In the genomic region with DNA sequence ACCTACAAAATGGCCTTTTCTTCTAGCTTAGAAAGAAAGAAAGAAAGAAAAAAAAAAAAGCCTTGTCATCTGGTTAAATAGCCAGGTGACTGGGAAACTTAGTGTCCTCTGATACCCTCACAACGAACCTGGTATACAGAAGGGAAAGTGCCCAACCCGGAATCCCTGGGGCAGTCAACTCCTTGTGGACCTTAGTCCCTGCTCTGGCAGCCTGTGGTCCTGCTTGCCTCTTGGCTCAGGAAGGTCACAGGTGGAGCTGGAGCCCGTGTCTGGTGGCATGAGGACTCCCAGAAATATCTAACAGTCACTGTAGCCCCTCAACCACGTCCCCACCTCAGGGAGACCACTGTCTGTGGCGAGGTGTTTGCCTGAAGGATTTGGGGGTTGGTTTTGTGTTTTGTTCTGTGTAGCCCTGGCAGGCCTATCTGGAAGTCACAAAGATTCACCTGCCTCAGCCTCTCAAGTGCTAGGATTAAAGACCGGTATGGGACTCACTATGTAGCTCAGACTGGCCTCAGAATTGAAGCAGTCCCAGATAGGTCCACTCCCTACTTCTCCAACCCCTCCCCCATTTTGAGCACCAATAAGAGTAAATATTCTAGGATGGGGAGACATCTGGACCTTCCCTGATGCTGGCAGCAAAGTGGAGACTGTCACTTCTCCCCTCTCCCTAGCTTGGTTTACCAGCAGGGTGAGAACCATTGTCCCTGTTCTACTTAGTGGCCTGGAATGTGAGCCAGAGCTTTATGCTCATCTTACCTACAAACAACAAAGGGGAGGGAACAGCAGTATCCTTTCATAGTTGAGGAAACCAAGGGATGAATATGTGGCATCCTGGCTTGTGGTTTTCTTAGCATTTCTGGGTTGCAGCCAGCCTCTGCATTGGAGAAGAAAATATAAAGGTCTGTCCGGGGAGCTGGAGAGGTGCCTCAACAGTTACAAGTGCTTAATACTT, we compare ENCODE assay signal across 10 mouse cellular contexts. TPM values are rescaled to one million over a fixed set of nuclear protein-coding genes. Genes with fewer than 3 reads are reported as not detected.
DNase-seq lines count a peak whose midpoint lies in the region; ATAC-seq lines count a peak whose summit lies in the region.
"Had no signal": no experiment of that assay in that cellular context is flagged by ENCODE, and none has a peak within 500 bp of the region (broad histone marks: within the 10 kb centered on the region; RNA-seq: fewer than 3 reads in every experiment).

No protein-coding gene starts in this region.

- H3K9me3 ChIP-seq in heart, embryonic 14.5 days (ENCODE audit: control insufficient read depth, low read length), result no peaks in the 10 kb centered on the region
- no peaks in the 10 kb centered on the region for H3K9me3 ChIP-seq in limb, embryonic 12.5 days
- H3K9me3 ChIP-seq: G1E; hindbrain, embryonic 12.5 days had no signal

- no peaks in the 10 kb centered on the region for H3K27me3 ChIP-seq in heart, embryonic 14.5 days (ENCODE audit: control insufficient read depth, insufficient read depth, low read length)
- H3K27me3 ChIP-seq in limb, embryonic 12.5 days, result peaks cover 20% of the 10 kb centered on the region

- H3K9ac ChIP-seq in heart, embryonic 14.5 days (ENCODE audit: low read length), result peak overlapping the region; percentile 68
- H3K9ac ChIP-seq in limb, embryonic 12.5 days (replicated peaks), result no peak overlapping the region

- ATAC-seq in heart, embryonic 14.5 days (ENCODE audit: insufficient number of reproducible peaks, insufficient read depth, low FRiP score, low read depth), result no peak
- no peak for ATAC-seq in limb, embryonic 12.5 days (ENCODE audit: insufficient number of reproducible peaks, insufficient read depth, low FRiP score, low TSS enrichment, low read depth)

- DNase-seq in kidney, adult 18-20 months, result peak; percentile 67
- no peak for DNase-seq in kidney, postnatal 10 days
- no peak for DNase-seq in thymus, postnatal 10 days (ENCODE audit: low spot score in 2 of 2)
- no peak for DNase-seq in left cerebral cortex, adult 8-10 months (ENCODE audit: low spot score in 2 of 2)
- DNase-seq in testis, postnatal 10 days (ENCODE audit: low spot score), result no peak

- no peak overlapping the region for H3K4me3 ChIP-seq in brown adipose tissue, adult 24 weeks (ENCODE audit: insufficient read depth, low read depth, low read length)
- peak overlapping the region in 1 of 2 experiments; percentile 36; a peak in 1 of 4 replicates for H3K4me3 ChIP-seq in heart, embryonic 14.5 days (ENCODE audit: control insufficient read depth in 1 of 2, insufficient read depth in 1 of 2, low read depth in 1 of 2, low read length in 2 of 2)
- H3K4me3 ChIP-seq in limb, embryonic 12.5 days (replicated peaks), result no peak overlapping the region

- H3K36me3 ChIP-seq in heart, embryonic 14.5 days (ENCODE audit: control insufficient read depth, insufficient read depth, low read length), result no peaks in the 10 kb centered on the region
- H3K36me3 ChIP-seq in limb, embryonic 12.5 days, result no peaks in the 10 kb centered on the region
- H3K36me3 ChIP-seq: G1E; hindbrain, embryonic 12.5 days had no signal

- peak overlapping the region; percentile 73 for H3K4me2 ChIP-seq in heart, embryonic 14.5 days (ENCODE audit: low read length)
- H3K4me2 ChIP-seq in limb, embryonic 12.5 days, result peak overlapping the region; percentile 61

- WGBS in heart, embryonic 14.5 days, result 58% methylated on average over 7 of the region's 7 CpGs
- 60% methylated on average over 7 of the region's 7 CpGs for WGBS in limb, embryonic 12.5 days

- peaks cover 10% of the 10 kb centered on the region for H3K4me1 ChIP-seq in brown adipose tissue, adult 24 weeks (ENCODE audit: control insufficient read depth, insufficient read depth, insufficient read length, low read length)
- H3K4me1 ChIP-seq in heart, embryonic 14.5 days (ENCODE audit: control insufficient read depth in 2 of 2, insufficient read depth in 2 of 2, low read length in 2 of 2), result peaks cover 29 to 47% of the 10 kb centered on the region in 2 experiments
- peaks cover 19% of the 10 kb centered on the region for H3K4me1 ChIP-seq in limb, embryonic 12.5 days (replicated peaks)

- H3K27ac ChIP-seq in brown adipose tissue, adult 24 weeks (replicated peaks; ENCODE audit: low read depth, low read length), result peak overlapping the region; percentile 96
- peak overlapping the region in 1 of 2 experiments; percentile 62; a peak in 1 of 4 replicates for H3K27ac ChIP-seq in heart, embryonic 14.5 days (replicated peaks in 1 of 2; ENCODE audit: control insufficient read depth in 1 of 2, insufficient read depth in 1 of 2, low read depth in 2 of 2, low read length in 2 of 2)
- no peak overlapping the region for H3K27ac ChIP-seq in limb, embryonic 12.5 days
- H3K27ac ChIP-seq: hindbrain, embryonic 12.5 days had no signal

RNA-seq across cellular contexts. Expression of gene Tob2, which starts 21.4 kb away (rescaled TPM):
- polyA plus RNA-seq in brown adipose tissue, adult 24 weeks (2012; ENCODE audit: insufficient read depth, insufficient read length, missing spikeins), result 79.0 and 87.4 TPM in 2 replicates
- polyA plus RNA-seq in heart, embryonic 14.5 days (2014; fragmentation: Nextera tagmentation; extraction: Ambion mirVana), result 10.3 and 12.4 TPM in 2 replicates
- polyA plus RNA-seq in limb, embryonic 12.5 days (2016; fragmentation: Nextera tagmentation; extraction: Ambion mirVana), result 22.6 and 25.0 TPM in 2 replicates
- total RNA-seq in left cerebral cortex, adult 8-10 months (2022), result 10 to 100 TPM; 26.6 to 40.2 (median 33.5) TPM

RNA-seq across cellular contexts. Expression of gene Phf5a, which starts 34.5 kb away (rescaled TPM):
- polyA plus RNA-seq in brown adipose tissue, adult 24 weeks (2012; ENCODE audit: insufficient read depth, insufficient read length, missing spikeins), result 42.4 and 46.3 TPM in 2 replicates
- polyA plus RNA-seq in heart, embryonic 14.5 days (2014; fragmentation: Nextera tagmentation; extraction: Ambion mirVana), result 103 and 106 TPM in 2 replicates
- 147 and 168 TPM in 2 replicates for polyA plus RNA-seq in limb, embryonic 12.5 days (2016; fragmentation: Nextera tagmentation; extraction: Ambion mirVana)
- total RNA-seq in left cerebral cortex, adult 8-10 months (2022), result 10 to 100 TPM; 38.1 to 43.5 (median 38.2) TPM

RNA-seq across cellular contexts. Expression of gene Aco2, which starts 34.9 kb away (rescaled TPM):
- 3,633 and 4,102 TPM in 2 replicates for polyA plus RNA-seq in brown adipose tissue, adult 24 weeks (2012; ENCODE audit: insufficient read depth, insufficient read length, missing spikeins)
- 571 and 598 TPM in 2 replicates for polyA plus RNA-seq in heart, embryonic 14.5 days (2014; fragmentation: Nextera tagmentation; extraction: Ambion mirVana)
- 139 and 143 TPM in 2 replicates for polyA plus RNA-seq in limb, embryonic 12.5 days (2016; fragmentation: Nextera tagmentation; extraction: Ambion mirVana)
- 100 to 1,000 TPM; 453 to 537 (median 485) TPM for total RNA-seq in left cerebral cortex, adult 8-10 months (2022)

RNA-seq across cellular contexts. Expression of gene Tef, which starts 35.0 kb away (rescaled TPM):
- 33.0 and 53.3 TPM in 2 replicates for polyA plus RNA-seq in brown adipose tissue, adult 24 weeks (2012; ENCODE audit: insufficient read depth, insufficient read length, missing spikeins)
- polyA plus RNA-seq in heart, embryonic 14.5 days (2014; fragmentation: Nextera tagmentation; extraction: Ambion mirVana), result 23.4 and 25.8 TPM in 2 replicates
- polyA plus RNA-seq in limb, embryonic 12.5 days (2016; fragmentation: Nextera tagmentation; extraction: Ambion mirVana), result 26.1 and 27.2 TPM in 2 replicates
- 100 to 1,000 TPM; 255 to 311 (median 291) TPM for total RNA-seq in left cerebral cortex, adult 8-10 months (2022)
